Mouse (Mus musculus) megakaryocyte, embryonic 14.5 days (primary cell): ENCODE results near the gene Spata5.

ENCODE experiments used
- FLI1 ChIP-seq: IDR thresholded peaks from 2 replicates; pipeline ENCODE4 v1.6.1; 2012; ENCODE audit warnings: low read length, inconsistent platforms, mixed read lengths
- GATA1 ChIP-seq: IDR thresholded peaks from 3 replicates; pipeline ENCODE4 v1.6.1; 2012; ENCODE audit warnings: mixed read lengths, low read length, inconsistent platforms, borderline replicate concordance

DNA sequence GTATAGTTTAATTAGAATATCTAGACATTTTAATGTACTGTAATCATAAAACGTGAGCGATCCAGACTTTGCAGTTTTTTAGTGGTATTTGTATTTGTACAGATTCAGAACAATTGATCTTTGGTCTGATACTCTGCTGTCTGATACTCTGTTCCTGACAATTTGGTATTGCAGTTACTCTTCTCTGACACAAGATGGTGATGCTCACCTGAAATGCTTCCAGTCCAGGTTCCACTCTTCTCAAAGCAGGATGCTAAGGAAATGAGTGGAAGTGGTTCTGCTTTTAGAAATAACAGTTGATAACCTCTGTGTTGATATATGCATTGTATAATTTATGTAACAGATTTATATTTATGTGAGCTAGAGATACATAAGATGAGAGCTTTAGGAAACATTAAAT is 48.5 kb downstream of the Spata5 start:
- TF ChIP-seq FLI1 (no peak), GATA1 (no peak)
